Mouse (Mus musculus) heart, embryonic 13.5 days (tissue): ENCODE data around the gene Ehd3. TPM values are rescaled to one million over a fixed set of nuclear protein-coding genes. Genes with fewer than 3 reads are reported as not detected.
"Not testable (repeated sequence)": the region's sequence is repeated elsewhere in the genome, so short reads cannot be mapped to it uniquely, and the experiment has no call there.

Experiments
- ATAC-seq: fragments of 200-750 bp; cut with Nextera tagmentation; 2 replicates; pipeline ENCODE4 v1.8.0; 2017; ENCODE audit warnings: moderate TSS enrichment; ENCODE audit not compliant: insufficient number of reproducible peaks, low FRiP score, low TSS enrichment; ENCODE audit errors: extremely low read depth
- H3K27ac ChIP-seq: fragments of 300-500 bp; sonication (generic); replicated peaks from 2 replicates; pipeline ENCODE4 v1.5.1; 2015; ENCODE audit warnings: moderate library complexity, mild to moderate bottlenecking, inconsistent platforms
- H3K27me3 ChIP-seq: fragments of 300-500 bp; sonication (generic); replicated peaks from 2 replicates; pipeline ENCODE4 v1.6.1; 2015; ENCODE audit warnings: mild to moderate bottlenecking, inconsistent platforms
- H3K36me3 ChIP-seq: fragments of 300-500 bp; sonication (generic); 2 replicates; pipeline ENCODE4 v1.6.1; 2015; ENCODE audit warnings: mild to moderate bottlenecking, inconsistent platforms
- H3K4me1 ChIP-seq: fragments of 300-500 bp; sonication (generic); 2 replicates; pipeline ENCODE4 v1.6.1; 2015; ENCODE audit warnings: inconsistent platforms
- H3K4me2 ChIP-seq: fragments of 300-500 bp; sonication (generic); 2 replicates; pipeline ENCODE4 v1.6.1; 2015; ENCODE audit warnings: inconsistent platforms, mild to moderate bottlenecking, moderate library complexity
- H3K4me3 ChIP-seq: fragments of 300-500 bp; sonication (generic); 2 replicates; pipeline ENCODE4 v1.5.1; 2015; ENCODE audit warnings: moderate library complexity, mild to moderate bottlenecking, inconsistent platforms
- H3K9ac ChIP-seq: fragments of 300-500 bp; sonication (generic); 2 replicates; pipeline ENCODE4 v1.6.1; 2015; ENCODE audit warnings: inconsistent platforms, mild to moderate bottlenecking, moderate library complexity
- H3K9me3 ChIP-seq: fragments of 300-500 bp; sonication (generic); 2 replicates; pipeline ENCODE4 v1.6.1; 2016; ENCODE audit warnings: inconsistent platforms
- WGBS: fragments of 180-500 bp; shearing (Covaris S2); methylation state at CpG from one replicate; pipeline ENCODE4 v1.1.7; 2015; ENCODE audit warnings: mixed read lengths; 5-methylcytosine and 5-hydroxymethylcytosine counted together
- polyA plus RNA-seq: library from polyadenylated mRNA; unstranded; fragments of >200 nt; fragmentation: Nextera tagmentation; extraction: Ambion mirVana; gene quantifications from 2 replicates; pipeline ENCODE4 v1.2.1, GENCODE M21; 2015

Ehd3 gene
- polyA plus RNA-seq, 1 experiment from 2014 or later: 2.9 TPM

DNA sequence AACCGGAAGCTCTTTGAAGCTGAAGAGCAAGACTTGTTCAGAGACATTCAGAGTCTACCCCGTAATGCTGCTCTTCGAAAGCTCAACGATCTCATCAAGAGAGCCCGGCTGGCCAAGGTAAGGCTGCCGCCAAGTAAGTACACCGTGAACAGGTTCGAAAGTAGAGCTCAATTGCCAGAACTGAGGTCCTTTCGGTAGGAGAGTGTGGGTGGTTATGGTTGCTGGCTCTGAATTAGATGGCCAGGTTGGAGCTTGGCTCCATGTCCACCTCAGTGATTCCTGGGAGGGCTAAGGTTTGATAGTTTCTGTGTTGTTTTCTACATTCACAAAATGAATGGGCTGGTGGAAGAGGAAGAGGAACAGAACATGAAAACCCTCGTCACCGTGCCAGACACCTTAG lies 23.5 kb downstream of the Ehd3 start:
- 94% methylated on average over 11 of the region's 11 CpGs for WGBS
- H3K9ac ChIP-seq: no peak overlapping the region
- H3K4me2 ChIP-seq: no peak overlapping the region
- H3K27me3 ChIP-seq: no peaks in the 10 kb centered on the region
- H3K27ac ChIP-seq: no peak overlapping the region
- peaks cover 16% of the 10 kb centered on the region for H3K4me1 ChIP-seq
- no peaks in the 10 kb centered on the region for H3K36me3 ChIP-seq
- no peak for ATAC-seq
- no peaks in the 10 kb centered on the region for H3K9me3 ChIP-seq
- H3K4me3 ChIP-seq: no peak overlapping the region

DNA sequence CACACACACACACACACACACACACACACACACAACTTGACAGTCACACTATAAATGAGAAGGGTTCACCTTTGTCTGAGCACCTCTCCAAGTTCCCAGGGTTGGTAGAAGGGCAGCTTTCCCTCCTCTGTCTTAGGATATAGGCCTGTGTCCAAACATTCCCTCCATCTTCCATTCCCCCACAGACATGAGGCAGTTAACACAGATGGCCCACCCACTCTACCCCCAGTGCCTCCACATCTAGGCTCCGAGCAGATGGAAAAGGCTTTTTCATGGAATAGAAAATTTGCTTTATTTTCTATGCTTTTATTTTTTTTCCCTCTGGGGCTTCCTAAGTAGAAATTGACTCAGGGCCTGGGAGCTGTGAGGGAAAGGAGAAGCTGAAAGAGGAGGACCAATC lies 26.6 kb downstream of the Ehd3 start:
- Histone ChIP-seq H3K4me1 (0 out of 2 replicates have a peak, but pooled peaks cover 7% of the 10 kb centered on the region), H3K4me3 (no peak overlapping the region), H3K36me3 (no peaks in the 10 kb centered on the region), H3K4me2 (no peak overlapping the region), H3K9ac (no peak overlapping the region), H3K9me3 (no peaks in the 10 kb centered on the region), H3K27ac (no peak overlapping the region), H3K27me3 (no peaks in the 10 kb centered on the region)
- 86% methylated on average over 1 of the region's 1 CpGs for WGBS
- no peak for ATAC-seq

GRCm38 (mm10) chr17:73831427-73831826 lies 27.5 kb downstream of the Ehd3 start:
- no peak for ATAC-seq
- Histone ChIP-seq H3K9ac (no peak overlapping the region), H3K4me1 (0 out of 2 replicates have a peak, but pooled peaks cover 7% of the 10 kb centered on the region), H3K27ac (no peak overlapping the region), H3K4me3 (no peak overlapping the region), H3K36me3 (no peaks in the 10 kb centered on the region), H3K4me2 (no peak overlapping the region), H3K9me3 (no peaks in the 10 kb centered on the region), H3K27me3 (no peaks in the 10 kb centered on the region)
- WGBS: 68% methylated on average over 4 of the region's 4 CpGs

GRCm38 (mm10) chr17:73832901-73833300 lies 29.0 kb downstream of the Ehd3 start:
- H3K27me3 ChIP-seq: no peaks in the 10 kb centered on the region
- no peak overlapping the region for H3K27ac ChIP-seq
- H3K4me1 ChIP-seq: 0 out of 2 replicates have a peak, but pooled peaks cover 11% of the 10 kb centered on the region
- no peaks in the 10 kb centered on the region for H3K36me3 ChIP-seq
- 87% methylated on average over 1 of the region's 1 CpGs for WGBS
- H3K4me2 ChIP-seq: no peak overlapping the region
- H3K9ac ChIP-seq: no peak overlapping the region
- H3K9me3 ChIP-seq: no peaks in the 10 kb centered on the region
- H3K4me3 ChIP-seq: no peak overlapping the region
- ATAC-seq: no peak

- no peak overlapping the region for H3K9ac ChIP-seq
- H3K27ac ChIP-seq: no peak overlapping the region
- no peaks in the 10 kb centered on the region for H3K27me3 ChIP-seq
- H3K4me2 ChIP-seq: no peak overlapping the region
- no peaks in the 10 kb centered on the region for H3K9me3 ChIP-seq
- H3K4me1 ChIP-seq: 0 out of 2 replicates have a peak, but pooled peaks cover 11% of the 10 kb centered on the region
- no peaks in the 10 kb centered on the region for H3K36me3 ChIP-seq
- 80% methylated on average over 3 of the region's 3 CpGs for WGBS
- ATAC-seq: no peak
- H3K4me3 ChIP-seq: no peak overlapping the region
Measured at GRCm38 (mm10) chr17:73833474-73833873, 29.5 kb downstream of the Ehd3 start.

DNA sequence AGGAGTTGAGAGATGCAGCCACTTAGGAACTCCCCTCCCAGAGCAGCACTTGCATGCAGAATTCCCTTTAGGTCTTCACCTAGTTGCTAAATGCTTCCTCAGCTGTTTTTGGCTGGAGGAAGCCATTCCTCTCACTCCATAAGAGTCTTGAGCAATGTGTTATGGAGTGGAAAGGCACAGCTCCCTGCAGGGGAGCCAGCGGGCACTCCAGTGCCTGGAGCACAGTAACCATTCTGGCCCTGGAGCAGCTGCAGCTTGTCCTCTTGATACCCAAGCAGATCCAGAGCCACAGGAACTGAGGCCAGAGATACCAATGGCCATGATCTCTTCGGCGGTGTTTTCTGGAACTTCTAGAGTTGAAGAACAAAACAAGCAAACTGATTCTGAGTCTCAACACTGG lies 32.7 kb downstream of the Ehd3 start:
- Histone ChIP-seq H3K27ac (no peak overlapping the region), H3K27me3 (no peaks in the 10 kb centered on the region), H3K36me3 (no peaks in the 10 kb centered on the region), H3K9me3 (no peaks in the 10 kb centered on the region), H3K4me3 (no peak overlapping the region), H3K9ac (no peak overlapping the region), H3K4me1 (peaks cover 34% of the 10 kb centered on the region), H3K4me2 (no peak overlapping the region)
- ATAC-seq: no peak
- 94% methylated on average over 3 of the region's 3 CpGs for WGBS

- Histone ChIP-seq H3K27me3 (no peaks in the 10 kb centered on the region), H3K4me3 (no peak overlapping the region), H3K4me2 (no peak overlapping the region), H3K27ac (no peak overlapping the region), H3K9ac (no peak overlapping the region), H3K36me3 (no peaks in the 10 kb centered on the region), H3K4me1 (peaks cover 34% of the 10 kb centered on the region), H3K9me3 (no peaks in the 10 kb centered on the region)
- no peak for ATAC-seq
- WGBS: 76% methylated on average over 4 of the region's 4 CpGs
Measured at GRCm38 (mm10) chr17:73837244-73837643, 33.3 kb downstream of the Ehd3 start.

GRCm38 (mm10) chr17:73839086-73839835 lies 35.3 kb downstream of the Ehd3 start:
- Histone ChIP-seq H3K27ac (peak overlapping the region; percentile 48), H3K27me3 (no peaks in the 10 kb centered on the region), H3K4me2 (no peak overlapping the region), H3K9ac (no peak overlapping the region), H3K4me1 (peaks cover 27% of the 10 kb centered on the region), H3K36me3 (no peaks in the 10 kb centered on the region), H3K9me3 (no peaks in the 10 kb centered on the region), H3K4me3 (no peak overlapping the region)
- no peak for ATAC-seq
- 35% methylated on average over 3 of the region's 3 CpGs for WGBS

GRCm38 (mm10) chr17:73839876-73840275 lies 35.9 kb downstream of the Ehd3 start:
- 29% methylated on average over 1 of the region's 1 CpGs for WGBS

GRCm38 (mm10) chr17:73842963-73843362 lies 39.0 kb downstream of the Ehd3 start:
- H3K9me3 ChIP-seq: no peaks in the 10 kb centered on the region
- WGBS: 68% methylated on average over 1 of the region's 1 CpGs
- no peak overlapping the region for H3K27ac ChIP-seq
- no peaks in the 10 kb centered on the region for H3K36me3 ChIP-seq
- ATAC-seq: no peak
- H3K4me3 ChIP-seq: no peak overlapping the region
- H3K27me3 ChIP-seq: no peaks in the 10 kb centered on the region
- H3K4me2 ChIP-seq: no peak overlapping the region
- H3K9ac ChIP-seq: no peak overlapping the region
- H3K4me1 ChIP-seq: peaks cover 24% of the 10 kb centered on the region

More at GRCm38 (mm10) chr17:73839876-73840275, 35.9 kb downstream of the Ehd3 start:
- not testable (repeated sequence) for H3K9me3 ChIP-seq, H3K9ac ChIP-seq, H3K27me3 ChIP-seq, H3K36me3 ChIP-seq, H3K4me3 ChIP-seq, H3K4me2 ChIP-seq, ATAC-seq
- H3K4me1 ChIP-seq: peaks cover 27% of the 10 kb centered on the region
- peak overlapping the region; percentile 48 for H3K27ac ChIP-seq

DNA sequence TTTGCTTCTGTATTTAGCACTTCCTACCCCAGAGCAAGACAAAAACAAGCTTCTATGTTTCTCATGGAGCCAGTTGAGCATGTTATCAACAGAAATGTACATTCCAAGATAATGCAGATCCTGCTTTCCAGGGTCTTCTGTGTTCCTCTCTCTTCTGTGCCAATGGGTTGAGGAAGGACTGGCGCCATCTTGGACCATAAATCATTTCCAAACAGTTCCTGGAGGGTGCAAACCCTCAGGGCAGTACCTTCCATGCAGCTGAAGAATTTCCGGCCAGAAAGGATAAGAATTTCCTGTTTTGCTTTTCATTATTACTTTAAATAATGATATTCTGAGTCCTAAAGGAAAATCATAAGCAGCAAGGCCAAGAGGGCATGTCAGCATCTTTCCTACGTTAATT lies 41.7 kb downstream of the Ehd3 start:
- H3K27me3 ChIP-seq: no peaks in the 10 kb centered on the region
- no peak overlapping the region for H3K27ac ChIP-seq
- no peaks in the 10 kb centered on the region for H3K9me3 ChIP-seq
- H3K4me2 ChIP-seq: no peak overlapping the region
- H3K4me3 ChIP-seq: no peak overlapping the region
- 53% methylated on average over 3 of the region's 3 CpGs for WGBS
- no peak overlapping the region for H3K9ac ChIP-seq
- H3K36me3 ChIP-seq: no peaks in the 10 kb centered on the region
- H3K4me1 ChIP-seq: peaks cover 6% of the 10 kb centered on the region
- no peak for ATAC-seq

DNA sequence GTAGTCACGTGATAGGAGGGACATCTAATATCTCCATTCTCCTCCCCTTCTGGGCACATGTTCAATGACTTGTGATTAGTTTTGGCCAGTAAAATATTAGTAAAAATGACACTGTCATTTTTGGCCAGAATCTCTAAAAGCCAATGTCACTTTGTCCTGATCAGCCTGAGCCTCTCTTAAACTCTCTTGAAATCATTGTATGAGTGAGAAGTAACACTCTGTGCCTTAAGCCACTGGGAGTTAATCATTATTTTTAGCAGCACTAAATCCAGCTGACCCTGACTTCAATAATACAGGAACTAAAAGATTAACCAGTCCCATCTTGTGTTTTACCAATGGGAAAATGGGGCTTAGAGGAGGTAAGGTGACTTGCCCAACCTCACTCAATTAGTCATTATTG lies 43.5 kb downstream of the Ehd3 start:
- Histone ChIP-seq H3K4me1 (no peaks in the 10 kb centered on the region), H3K27me3 (no peaks in the 10 kb centered on the region), H3K27ac (no peak overlapping the region), H3K4me2 (no peak overlapping the region), H3K9ac (no peak overlapping the region), H3K9me3 (no peaks in the 10 kb centered on the region), H3K4me3 (no peak overlapping the region), H3K36me3 (no peaks in the 10 kb centered on the region)
- no peak for ATAC-seq
- 78% methylated on average over 1 of the region's 1 CpGs for WGBS
